Mouse (Mus musculus) MEL (cell line): ENCODE measurements around the gene Foxo6. TPM values are rescaled to one million over a fixed set of nuclear protein-coding genes. Genes with fewer than 3 reads are reported as not detected.

ENCODE experiments used
- DNase-seq: peaks from one replicate; pipeline ENCODE4 v3.0.0; 2011; ENCODE audit warnings: low read depth, low spot score
- H3K27ac ChIP-seq: 2 replicates; pipeline ENCODE4 v1.5.1; 2012; ENCODE audit warnings: low read depth, mild to moderate bottlenecking, control low read depth, low read length, moderate library complexity; ENCODE audit not compliant: control insufficient read depth
- H3K27me3 ChIP-seq, 2 experiments: fragments of 150-350 bp in 1 of 2; sonication (generic) in 1 of 2; 2 replicates each; pipeline ENCODE4 v1.6.1; 2012; ENCODE audit warnings: low read length in 2 of 2, mild to moderate bottlenecking in 2 of 2, improper control_type of control experiment in 1 of 2, moderate library complexity in 1 of 2; ENCODE audit not compliant: insufficient read depth in 2 of 2, control insufficient read depth in 1 of 2
- H3K36me3 ChIP-seq, 2 experiments: 2 replicates each; pipeline ENCODE4 v1.6.1; 2012 to 2014; ENCODE audit warnings: low read length in 2 of 2, improper control_type of control experiment in 1 of 2, inconsistent platforms in 1 of 2, mild to moderate bottlenecking in 1 of 2; ENCODE audit not compliant: insufficient read depth in 2 of 2, control insufficient read depth in 1 of 2
- H3K4me1 ChIP-seq, 2 experiments: fragments of 150-350 bp in 1 of 2; sonication (generic) in 1 of 2; 2 replicates each; pipeline ENCODE4 v1.6.1; 2012; ENCODE audit warnings: low read length in 2 of 2, improper control_type of control experiment in 1 of 2, mild to moderate bottlenecking in 1 of 2; ENCODE audit not compliant: insufficient read depth in 2 of 2, control insufficient read depth in 1 of 2
- H3K4me3 ChIP-seq, 2 experiments: fragments of 150-350 bp in 1 of 2; sonication (generic) in 1 of 2; 2 replicates each; pipeline ENCODE4 v1.5.1; 2012; ENCODE audit warnings: low read depth in 2 of 2, low read length in 2 of 2, mild to moderate bottlenecking in 2 of 2, moderate library complexity in 2 of 2, control low read depth in 1 of 2, improper control_type of control experiment in 1 of 2; ENCODE audit not compliant: control insufficient read depth in 1 of 2, insufficient read depth in 1 of 2
- H3K79me2 ChIP-seq: 2 replicates; pipeline ENCODE4 v1.6.1; 2012; ENCODE audit warnings: mild to moderate bottlenecking, low read length, moderate library complexity; ENCODE audit not compliant: control insufficient read depth, poor library complexity, insufficient read depth
- H3K9ac ChIP-seq: 2 replicates; pipeline ENCODE4 v1.6.1; 2012; ENCODE audit warnings: low read depth, mild to moderate bottlenecking, control low read depth, low read length, moderate library complexity; ENCODE audit not compliant: control insufficient read depth, poor library complexity, severe bottlenecking
- H3K9me3 ChIP-seq: fragments of 150-350 bp; sonication (generic); replicated peaks from 2 replicates; pipeline ENCODE4 v1.6.1; 2012; ENCODE audit warnings: mild to moderate bottlenecking, low read length, improper control_type of control experiment, moderate library complexity; ENCODE audit not compliant: insufficient read depth
- CHD1 ChIP-seq: IDR thresholded peaks from 2 replicates; pipeline ENCODE4 v1.6.1; 2012; ENCODE audit warnings: low read depth, mild to moderate bottlenecking, inconsistent platforms, low read length, improper control_type of control experiment
- CHD2 ChIP-seq: IDR thresholded peaks from 2 replicates; pipeline ENCODE4 v1.6.1; 2011; ENCODE audit warnings: low read length, improper control_type of control experiment
- CTCF ChIP-seq, 3 experiments: IDR thresholded peaks in 2 of 3; conservative IDR thresholded peaks in 1 of 3; 2 replicates each; pipeline ENCODE4 v1.5.1; 2011 to 2012; ENCODE audit warnings: low read length in 3 of 3, low read depth in 2 of 3, mild to moderate bottlenecking in 2 of 3, improper control_type of control experiment in 1 of 3, inconsistent platforms in 1 of 3, mixed read lengths in 1 of 3, moderate library complexity in 1 of 3; ENCODE audit not compliant: control insufficient read depth in 1 of 3, insufficient read depth in 1 of 3, poor library complexity in 1 of 3, severe bottlenecking in 1 of 3
- E2F4 ChIP-seq: IDR thresholded peaks from 2 replicates; pipeline ENCODE4 v1.6.1; 2011; ENCODE audit warnings: low read depth, low read length, improper control_type of control experiment, borderline replicate concordance
- ETS1 ChIP-seq: IDR thresholded peaks from 2 replicates; pipeline ENCODE4 v1.6.1; 2012; ENCODE audit warnings: low read depth, mild to moderate bottlenecking, inconsistent platforms, low read length, improper control_type of control experiment, moderate library complexity
- JUND ChIP-seq: IDR thresholded peaks from 2 replicates; pipeline ENCODE4 v1.6.1; 2011; ENCODE audit warnings: low read depth, mild to moderate bottlenecking, improper control_type of control experiment, low read length
- KAT2A ChIP-seq: conservative IDR thresholded peaks from 2 replicates; pipeline ENCODE4 v1.6.1; 2012; ENCODE audit warnings: low read depth, low read length, improper control_type of control experiment, inconsistent platforms
- MAX ChIP-seq: IDR thresholded peaks from 2 replicates; pipeline ENCODE4 v1.6.1; 2011; ENCODE audit warnings: low read length, improper control_type of control experiment
- MEF2A ChIP-seq: IDR thresholded peaks from 2 replicates; pipeline ENCODE4 v1.6.1; 2014; ENCODE audit warnings: low read depth, mild to moderate bottlenecking, inconsistent platforms, low read length, improper control_type of control experiment; ENCODE audit not compliant: poor library complexity, insufficient replicate concordance, severe bottlenecking; ENCODE audit errors: extremely low read depth
- MXI1 ChIP-seq: IDR thresholded peaks from 2 replicates; pipeline ENCODE4 v1.6.1; 2011; ENCODE audit warnings: mild to moderate bottlenecking, low read depth, low read length, improper control_type of control experiment
- NELFE ChIP-seq: IDR thresholded peaks from 2 replicates; pipeline ENCODE4 v1.6.1; 2011; ENCODE audit warnings: low read depth, low read length, improper control_type of control experiment
- NRF1 ChIP-seq: IDR thresholded peaks from 2 replicates; pipeline ENCODE4 v1.6.1; 2014; ENCODE audit warnings: low read depth, mild to moderate bottlenecking, inconsistent platforms, low read length, improper control_type of control experiment, moderate library complexity; ENCODE audit not compliant: poor library complexity, insufficient read depth, severe bottlenecking
- RAD21 ChIP-seq: IDR thresholded peaks from 2 replicates; pipeline ENCODE4 v1.6.1; 2011; ENCODE audit warnings: mild to moderate bottlenecking, low read depth, low read length, improper control_type of control experiment
- SMC3 ChIP-seq: IDR thresholded peaks from 2 replicates; pipeline ENCODE4 v1.6.1; 2011; ENCODE audit warnings: low read depth, low read length, improper control_type of control experiment
- TAL1 ChIP-seq: IDR thresholded peaks from 2 replicates; pipeline ENCODE4 v1.6.1; 2012; ENCODE audit warnings: mild to moderate bottlenecking, inconsistent platforms, low read length, moderate library complexity, mixed read lengths
- TBP ChIP-seq: IDR thresholded peaks from 2 replicates; pipeline ENCODE4 v1.8.0; 2011; ENCODE audit warnings: low read depth, low read length, improper control_type of control experiment
- UBTF ChIP-seq: IDR thresholded peaks from 2 replicates; pipeline ENCODE4 v1.6.1; 2012; ENCODE audit warnings: low read depth, mild to moderate bottlenecking, inconsistent platforms, low read length, improper control_type of control experiment, moderate library complexity, borderline replicate concordance; ENCODE audit not compliant: insufficient read depth
- USF1 ChIP-seq: IDR thresholded peaks from 2 replicates; pipeline ENCODE4 v1.6.1; 2014; ENCODE audit warnings: low read depth, mild to moderate bottlenecking, inconsistent platforms, low read length, improper control_type of control experiment, moderate library complexity
- ZKSCAN1 ChIP-seq: IDR thresholded peaks from 2 replicates; pipeline ENCODE4 v1.6.1; 2012; ENCODE audit warnings: low read depth, mild to moderate bottlenecking, inconsistent platforms, low read length, improper control_type of control experiment, moderate library complexity
- ZNF384 ChIP-seq: IDR thresholded peaks from 2 replicates; pipeline ENCODE4 v1.6.1; 2012; ENCODE audit warnings: low read depth, mild to moderate bottlenecking, inconsistent platforms, low read length, improper control_type of control experiment
- polyA plus RNA-seq, 2 experiments: library from polyadenylated mRNA; stranded (reverse) in 1 of 2; unstranded in 1 of 2; fragments of >175 nt in 1 of 2; fragments of >200 nt in 1 of 2; gene quantifications; 2 replicates each; pipeline versions ENCODE4 v1.2.1 to v1.2.4; 2012; ENCODE audit warnings: low replicate concordance in 2 of 2, low read depth in 1 of 2; ENCODE audit not compliant: insufficient read length in 2 of 2, insufficient read depth in 1 of 2, missing spikeins in 1 of 2
- total RNA-seq: library from RNA; depleted of rRNA; stranded (reverse); fragments of 300-350 nt; gene quantifications from 2 replicates; pipeline ENCODE4 v1.2.3, GENCODE M21; 2012

The Foxo6 gene
- total and polyA plus RNA-seq, 3 experiments, result 0.31 to 3.4 TPM; not detected in 1

DNA sequence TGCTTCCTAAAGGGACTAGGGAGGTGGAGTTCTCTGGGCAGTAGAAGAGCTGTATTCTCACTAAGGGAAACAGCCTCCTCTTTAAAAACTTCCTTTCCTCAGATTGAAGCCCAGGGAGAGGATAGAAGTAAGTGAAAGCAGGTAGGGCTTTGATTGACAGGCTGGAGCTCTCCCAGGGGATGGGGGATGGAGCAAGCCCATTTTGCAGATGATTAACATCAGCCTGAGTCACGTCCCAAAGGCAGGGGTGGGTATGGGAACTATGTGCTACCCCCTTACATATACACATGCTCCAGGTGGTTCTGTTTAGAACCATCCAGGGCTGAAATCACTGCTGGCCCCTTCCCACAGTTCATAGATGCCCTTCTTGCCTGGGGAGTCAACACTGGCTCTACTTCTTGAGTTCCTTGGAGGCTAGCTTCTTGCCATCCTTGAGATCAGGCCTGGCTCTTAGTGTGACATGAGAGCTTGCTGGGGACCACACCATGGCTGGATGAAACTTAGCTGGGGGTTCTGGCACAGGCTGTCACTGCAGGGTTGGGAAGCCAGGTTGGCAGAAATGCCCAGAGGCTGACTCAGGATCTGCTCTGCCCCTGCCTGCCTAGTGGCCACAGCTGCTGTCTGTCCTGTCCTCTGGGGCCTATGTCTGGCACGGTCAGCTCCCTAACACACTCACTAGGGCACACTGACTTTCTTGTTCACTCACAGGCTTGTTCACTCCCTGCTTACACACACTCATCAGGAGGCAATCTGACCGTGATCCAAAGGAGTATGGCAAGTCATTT is 2.2 kb upstream of the Foxo6 start (continued):
- TF ChIP-seq CTCF (IDR thresholded peaks at IDR 0.05 in 2 of 3, conservative IDR thresholded peaks at IDR 0.05 in 1 of 3; ENCODE audit: control insufficient read depth in 1 of 3, insufficient read depth in 1 of 3, low read depth in 2 of 3, low read length in 3 of 3, poor library complexity in 1 of 3, severe bottlenecking in 1 of 3) (no peak), JUND (no peak), UBTF (no peak), NRF1 (no peak)
- TF ChIP-seq, all 39 proteins: peak for 0

DNA sequence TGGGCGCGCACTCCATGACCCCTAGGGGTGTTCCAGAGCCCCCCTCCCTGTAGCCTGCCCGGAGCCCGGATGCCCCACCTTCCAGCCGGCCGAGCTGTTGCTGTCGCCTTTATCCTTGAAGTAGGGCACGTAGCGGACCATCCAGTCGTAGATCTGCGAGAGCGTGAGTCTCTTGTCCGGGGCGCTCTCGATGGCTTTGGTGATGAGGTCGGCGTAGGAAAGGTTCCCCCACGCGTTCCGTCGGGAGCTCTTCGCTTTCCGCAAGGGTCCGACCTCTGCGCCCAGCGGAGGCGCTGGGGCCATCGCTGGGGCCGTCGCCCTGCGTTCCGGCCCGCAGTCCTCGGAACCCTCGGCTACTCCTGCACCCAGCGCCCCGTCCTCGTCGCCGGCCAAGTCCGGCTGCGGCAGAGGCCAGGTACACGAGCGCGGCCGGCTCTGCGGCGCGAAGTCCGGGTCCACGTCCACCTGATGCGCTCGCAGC is 348 bp downstream of the Foxo6 start:
- DNase-seq, result peak; percentile 29
- peaks cover 2 to 10% of the 10 kb centered on the region in 2 experiments; a peak in 3 of 4 replicates for H3K27me3 ChIP-seq
- peaks cover 2 to 11% of the 10 kb centered on the region in 2 experiments for H3K4me1 ChIP-seq
- TF ChIP-seq JUND (no peak), E2F4 (no peak), SMC3 (no peak), MXI1 (no peak), CHD2 (no peak), UBTF (no peak), MAX (no peak), NELFE (no peak), KAT2A (no peak), USF1 (no peak), MEF2A (no peak), CHD1 (no peak), CTCF (IDR thresholded peaks at IDR 0.05 in 2 of 3, conservative IDR thresholded peaks at IDR 0.05 in 1 of 3; ENCODE audit: control insufficient read depth in 1 of 3, insufficient read depth in 1 of 3, low read depth in 2 of 3, low read length in 3 of 3, poor library complexity in 1 of 3, severe bottlenecking in 1 of 3) (no peak), TAL1 (no peak), ZNF384 (no peak), RAD21 (no peak), ZKSCAN1 (no peak), ETS1 (no peak), TBP (no peak)
- H3K27ac ChIP-seq, result no peak overlapping the region
- peaks cover 0 to 2% of the 10 kb centered on the region in 2 experiments; a peak in 1 of 4 replicates for H3K36me3 ChIP-seq
- H3K79me2 ChIP-seq, result no peaks in the 10 kb centered on the region
- peak overlapping the region; percentile 66 for H3K9ac ChIP-seq
- H3K4me3 ChIP-seq, result peak overlapping the region; percentile 31 to 57; a peak in 3 of 4 replicates
- no peaks in the 10 kb centered on the region for H3K9me3 ChIP-seq
